Mouse (Mus musculus) CH12.LX (cell line): Measurements from ENCODE around the gene Borcs6. TPM values are rescaled to one million over a fixed set of nuclear protein-coding genes. Genes with fewer than 3 reads are reported as not detected.

Experiments used
- DNase-seq: peaks from one replicate; pipeline ENCODE4 v3.0.0-alpha.2; 2013; ENCODE audit errors: extremely low read depth
- H3K27ac ChIP-seq: 2 replicates; pipeline ENCODE4 v1.5.1; 2012; ENCODE audit warnings: low read depth, mild to moderate bottlenecking, control low read depth, moderate library complexity; ENCODE audit not compliant: insufficient read depth
- H3K27me3 ChIP-seq: replicated peaks from 2 replicates; pipeline ENCODE3; 2012; ENCODE audit warnings: inconsistent platforms
- H3K36me3 ChIP-seq, 2 experiments: replicated peaks in 1 of 2; 2 replicates each; pipeline versions ENCODE3 to v1.6.1; 2012; ENCODE audit warnings: inconsistent platforms in 1 of 2, low read length in 1 of 2, mild to moderate bottlenecking in 1 of 2, mixed read lengths in 1 of 2, moderate library complexity in 1 of 2; ENCODE audit not compliant: control insufficient read depth in 1 of 2, insufficient read depth in 1 of 2
- H3K4me1 ChIP-seq, 2 experiments: 2 replicates each; pipeline ENCODE4 v1.6.1; 2012; ENCODE audit warnings: inconsistent platforms in 1 of 2, moderate library complexity in 1 of 2; ENCODE audit not compliant: insufficient read depth in 2 of 2, control insufficient read depth in 1 of 2
- H3K4me2 ChIP-seq: 2 replicates; pipeline ENCODE4 v1.6.1; 2012; ENCODE audit warnings: low read depth, mild to moderate bottlenecking, control low read depth; ENCODE audit not compliant: poor library complexity, insufficient read depth, severe bottlenecking
- H3K4me3 ChIP-seq, 3 experiments: fragments of 150-350 bp in 1 of 3; sonication (generic) in 1 of 3; replicated peaks in 1 of 3; 2 replicates each; pipeline versions ENCODE3 to v1.5.1; 2011 to 2012; ENCODE audit warnings: low read depth in 2 of 3, low read length in 2 of 3, mild to moderate bottlenecking in 2 of 3, moderate library complexity in 2 of 3, control low read depth in 1 of 3, improper control_type of control experiment in 1 of 3, inconsistent platforms in 1 of 3, mixed read lengths in 1 of 3; ENCODE audit not compliant: poor library complexity in 1 of 3
- H3K79me2 ChIP-seq: replicated peaks from 2 replicates; pipeline ENCODE4 v1.6.1; 2012; ENCODE audit warnings: mild to moderate bottlenecking, moderate library complexity; ENCODE audit not compliant: control insufficient read depth, poor library complexity, insufficient read depth, severe bottlenecking; ENCODE audit errors: extremely low read depth
- H3K9ac ChIP-seq: 2 replicates; pipeline ENCODE4 v1.6.1; 2012; ENCODE audit warnings: low read depth, mild to moderate bottlenecking, control low read depth, moderate library complexity; ENCODE audit not compliant: insufficient read depth
- H3K9me3 ChIP-seq: replicated peaks from 2 replicates; pipeline ENCODE3; 2012; ENCODE audit warnings: low read length, inconsistent platforms, mixed read lengths
- BHLHE40 ChIP-seq: IDR thresholded peaks from 2 replicates; pipeline ENCODE4 v1.6.1; 2011; ENCODE audit warnings: mild to moderate bottlenecking, low read depth, low read length, improper control_type of control experiment
- CHD1 ChIP-seq: IDR thresholded peaks from 2 replicates; pipeline ENCODE4 v1.6.1; 2012; ENCODE audit warnings: low read depth, low read length, improper control_type of control experiment, inconsistent platforms
- CHD2 ChIP-seq: IDR thresholded peaks from 2 replicates; pipeline ENCODE4 v1.6.1; 2011; ENCODE audit warnings: low read length, improper control_type of control experiment
- CTCF ChIP-seq, 2 experiments: IDR thresholded peaks in 1 of 2; conservative IDR thresholded peaks in 1 of 2; 2 replicates each; pipeline ENCODE4 v1.5.1; 2011 to 2012; ENCODE audit warnings: low read depth in 2 of 2, low read length in 2 of 2, improper control_type of control experiment in 1 of 2, inconsistent platforms in 1 of 2, mild to moderate bottlenecking in 1 of 2, moderate library complexity in 1 of 2
- ELF1 ChIP-seq: IDR thresholded peaks from 2 replicates; pipeline ENCODE4 v1.6.1; 2014; ENCODE audit warnings: low read depth, mild to moderate bottlenecking, inconsistent platforms, low read length, improper control_type of control experiment
- IRF4 ChIP-seq: IDR thresholded peaks from 2 replicates; pipeline ENCODE4 v1.6.1; 2014; ENCODE audit warnings: low read depth, mild to moderate bottlenecking, inconsistent platforms, low read length, improper control_type of control experiment
- KAT2A ChIP-seq: IDR thresholded peaks from 2 replicates; pipeline ENCODE4 v1.6.1; 2012; ENCODE audit warnings: low read length, improper control_type of control experiment, inconsistent platforms; ENCODE audit not compliant: insufficient replicate concordance
- MAX ChIP-seq: IDR thresholded peaks from 2 replicates; pipeline ENCODE4 v1.6.1; 2011; ENCODE audit warnings: low read length, improper control_type of control experiment
- MEF2A ChIP-seq: IDR thresholded peaks from 2 replicates; pipeline ENCODE4 v1.6.1; 2014; ENCODE audit warnings: low read depth, mild to moderate bottlenecking, inconsistent platforms, low read length, improper control_type of control experiment, borderline replicate concordance
- NELFE ChIP-seq: IDR thresholded peaks from 2 replicates; pipeline ENCODE4 v1.6.1; 2011; ENCODE audit warnings: low read depth, low read length, improper control_type of control experiment
- POLR2AphosphoS2 ChIP-seq: IDR thresholded peaks from 2 replicates; pipeline ENCODE4 v1.6.1; 2011; ENCODE audit warnings: low read depth, low read length, improper control_type of control experiment
- SIN3A ChIP-seq: IDR thresholded peaks from 2 replicates; pipeline ENCODE4 v1.6.1; 2012; ENCODE audit warnings: low read length, improper control_type of control experiment, inconsistent platforms
- TCF12 ChIP-seq: IDR thresholded peaks from 2 replicates; pipeline ENCODE4 v1.6.1; 2014; ENCODE audit warnings: low read depth, mild to moderate bottlenecking, inconsistent platforms, low read length, improper control_type of control experiment
- UBTF ChIP-seq: IDR thresholded peaks from 2 replicates; pipeline ENCODE4 v1.6.1; 2012; ENCODE audit warnings: low read depth, mild to moderate bottlenecking, inconsistent platforms, low read length, improper control_type of control experiment, moderate library complexity
- USF1 ChIP-seq: IDR thresholded peaks from 2 replicates; pipeline ENCODE4 v1.6.1; 2014; ENCODE audit warnings: low read depth, mild to moderate bottlenecking, inconsistent platforms, low read length, improper control_type of control experiment
- ZC3H11A ChIP-seq: IDR thresholded peaks from 2 replicates; pipeline ENCODE4 v1.6.1; 2012; ENCODE audit warnings: low read depth, mild to moderate bottlenecking, inconsistent platforms, low read length, improper control_type of control experiment
- ZMIZ1 ChIP-seq: IDR thresholded peaks from 2 replicates; pipeline ENCODE4 v1.6.1; 2012; ENCODE audit warnings: low read depth, mild to moderate bottlenecking, inconsistent platforms, low read length, improper control_type of control experiment
- ZNF384 ChIP-seq: IDR thresholded peaks from 2 replicates; pipeline ENCODE4 v1.6.1; 2012; ENCODE audit warnings: low read depth, low read length, improper control_type of control experiment, inconsistent platforms
- dilution Hi-C: fragments of 300-500 bp; cut with MboI; formaldehyde crosslinking; loops from 2 replicates; pipeline ENCODE4 v1.14.3; 2020; ENCODE audit warnings: low sequenced_read_pairs; ENCODE audit not compliant: extremely low pct_unique_long_range_greater_than_20kb, extremely low pct_ligation_motif_present
- in situ Hi-C: fragments of 300-500 bp; cut with MboI; formaldehyde crosslinking; loops from 3 replicates; pipeline ENCODE4 v1.14.3; 2019; ENCODE audit warnings: low sequenced_read_pairs, low pct_ligation_motif_present, low pct_unique_long_range_greater_than_20kb, mixed read lengths
- polyA plus RNA-seq: library from polyadenylated mRNA; unstranded; fragments of >175 nt; gene quantifications from 2 replicates; pipeline ENCODE4 v1.2.1, GENCODE M21; 2012; ENCODE audit warnings: low read depth; ENCODE audit not compliant: insufficient read length
- total RNA-seq, 2 experiments: library from RNA; depleted of rRNA; stranded (reverse); fragments of 300-350 nt in 1 of 2; fragments of >200 nt in 1 of 2; gene quantifications; 2 replicates each; pipeline ENCODE4 v1.2.3; 2012 to 2014

Gene Borcs6
- total and polyA plus RNA-seq, 3 experiments: 5.4 to 11.1 (median 7.3) TPM

DNA sequence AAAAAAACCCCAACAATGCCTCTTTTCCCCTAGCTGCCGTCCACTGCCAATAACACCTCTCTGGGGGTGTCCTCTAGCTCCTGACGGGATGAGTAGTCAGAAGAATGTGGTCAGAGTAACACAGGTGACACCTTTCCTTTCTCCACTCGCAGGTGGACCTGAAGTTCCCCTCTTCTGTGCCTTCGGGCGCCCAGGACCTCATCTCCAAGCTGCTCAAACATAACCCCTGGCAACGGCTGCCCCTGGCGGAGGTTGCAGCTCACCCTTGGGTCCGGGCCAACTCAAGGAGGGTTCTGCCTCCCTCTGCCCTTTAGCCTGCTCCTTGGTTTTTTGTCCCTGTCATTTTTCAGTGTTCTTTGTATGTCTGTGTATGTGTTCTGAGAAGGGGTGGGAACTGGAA lies 8.8 kb upstream of the Borcs6 start:
- H3K27ac ChIP-seq: no peak overlapping the region
- in situ Hi-C loops (no loop called here), dilution Hi-C loops (no loop called here)
- H3K4me1 ChIP-seq: peaks cover 16 to 65% of the 10 kb centered on the region in 2 experiments
- H3K36me3 ChIP-seq: peaks cover 42 to 76% of the 10 kb centered on the region in 2 experiments
- no peak overlapping the region for H3K9ac ChIP-seq
- H3K79me2 ChIP-seq: peaks cover 53% of the 10 kb centered on the region
- H3K4me2 ChIP-seq: no peak overlapping the region
- no peak overlapping the region for H3K4me3 ChIP-seq
- H3K27me3 ChIP-seq: no peaks in the 10 kb centered on the region
- DNase-seq: no peak
- H3K9me3 ChIP-seq: no peaks in the 10 kb centered on the region
- TF ChIP-seq ELF1 (no peak), TCF12 (no peak), ZC3H11A (no peak), UBTF (no peak), CHD1 (no peak), ZNF384 (no peak), CHD2 (no peak), USF1 (no peak), MEF2A (no peak), KAT2A (no peak), MAX (no peak)
- TF ChIP-seq, all 38 proteins: peak for 0

DNA sequence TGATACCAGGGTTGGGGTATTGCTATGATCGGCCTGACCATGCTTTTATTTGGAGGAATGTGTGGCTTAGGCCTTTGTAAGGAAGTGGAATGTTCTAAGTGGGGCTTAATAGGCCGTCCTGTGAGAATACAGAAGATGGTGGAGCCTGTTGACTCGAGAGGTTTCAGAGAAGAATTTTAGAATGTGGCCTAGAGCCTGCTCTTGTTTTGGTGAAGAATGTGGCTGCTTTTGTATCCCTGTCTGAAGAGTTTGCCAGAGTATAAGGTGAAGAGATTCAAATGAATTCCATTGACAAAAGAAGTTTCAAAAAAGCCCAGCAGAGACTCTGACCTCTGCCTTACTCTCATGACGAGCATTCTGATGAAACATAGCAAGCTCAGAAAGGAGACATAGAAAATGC lies 7.7 kb upstream of the Borcs6 start:
- no peak for DNase-seq
- H3K4me2 ChIP-seq: no peak overlapping the region
- H3K36me3 ChIP-seq: peaks cover 42 to 78% of the 10 kb centered on the region in 2 experiments
- in situ Hi-C loops (no loop called here), dilution Hi-C loops (no loop called here)
- H3K9me3 ChIP-seq: no peaks in the 10 kb centered on the region
- peaks cover 43% of the 10 kb centered on the region for H3K79me2 ChIP-seq
- H3K4me3 ChIP-seq: no peak overlapping the region
- H3K27me3 ChIP-seq: no peaks in the 10 kb centered on the region
- no peak overlapping the region for H3K9ac ChIP-seq
- peaks cover 16 to 64% of the 10 kb centered on the region in 2 experiments for H3K4me1 ChIP-seq
- no peak for TF ChIP-seq IRF4
- no peak for TF ChIP-seq NELFE
- no peak for TF ChIP-seq MAX
- H3K27ac ChIP-seq: no peak overlapping the region

DNA sequence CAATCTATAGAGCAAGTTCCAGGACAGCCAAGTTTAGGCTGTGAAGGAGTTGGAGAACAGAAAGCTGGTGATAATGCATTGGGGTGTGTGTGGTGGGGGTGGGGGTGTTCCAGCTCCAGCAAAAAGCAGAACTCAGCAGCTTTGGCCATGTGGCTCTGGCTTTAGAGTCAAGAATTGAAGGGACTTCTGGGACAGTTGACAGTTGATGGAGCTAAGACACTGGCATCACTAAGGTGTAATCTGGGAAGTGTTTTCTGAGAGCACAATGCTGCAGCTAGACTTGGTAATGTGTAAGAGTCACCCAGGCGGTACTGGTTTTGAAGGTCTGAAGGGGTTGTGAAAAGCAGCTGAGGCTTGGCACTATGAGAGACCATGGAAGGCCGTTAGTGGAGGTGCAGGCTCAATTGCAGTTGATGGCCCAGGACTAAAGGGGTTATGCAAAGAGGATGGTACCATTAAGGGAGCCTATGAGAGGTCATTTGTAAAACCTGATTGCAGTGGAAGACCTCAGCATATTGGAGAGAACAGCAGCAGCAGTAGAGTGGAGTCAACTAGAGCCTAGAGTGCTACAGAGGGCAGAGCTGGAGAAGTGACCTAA lies 6.6 kb upstream of the Borcs6 start:
- Histone ChIP-seq H3K4me2 (no peak overlapping the region), H3K4me1 (peaks cover 12 to 56% of the 10 kb centered on the region in 2 experiments), H3K27ac (no peak overlapping the region), H3K36me3 (peaks cover 37 to 73% of the 10 kb centered on the region in 2 experiments), H3K9ac (no peak overlapping the region), H3K4me3 (no peak overlapping the region), H3K79me2 (peaks cover 32% of the 10 kb centered on the region), H3K9me3 (no peaks in the 10 kb centered on the region), H3K27me3 (no peaks in the 10 kb centered on the region)
- dilution Hi-C loops: no loop called here
- in situ Hi-C loops: no loop called here
- no peak for DNase-seq
- TF ChIP-seq POLR2AphosphoS2 (peak; percentile 92), NELFE (no peak), BHLHE40 (no peak), CTCF (conservative IDR thresholded peaks at IDR 0.05 in 1 of 2, IDR thresholded peaks at IDR 0.05 in 1 of 2; ENCODE audit: low read depth in 2 of 2, low read length in 2 of 2) (no peak), SIN3A (no peak), ZMIZ1 (no peak)
